Mouse (Mus musculus): ENCODE data around the gene Rpgrip1l.

Gene Rpgrip1l

GRCm38 (mm10) chr8:91269374-91269958, 43.6 kb downstream of the Rpgrip1l start:
- no peak for DNase-seq

GRCm38 (mm10) chr8:91264564-91264963, 48.5 kb downstream of the Rpgrip1l start:
- DNase-seq: no peak

GRCm38 (mm10) chr8:91263939-91264338, 49.1 kb downstream of the Rpgrip1l start:
- DNase-seq: no peak

GRCm38 (mm10) chr8:91261598-91261997, 51.5 kb downstream of the Rpgrip1l start:
- DNase-seq: no peak

GRCm38 (mm10) chr8:91250966-91251365, 62.1 kb downstream of the Rpgrip1l start:
- DNase-seq: no peak

GRCm38 (mm10) chr8:91249758-91250466, 63.1 kb downstream of the Rpgrip1l start:
- DNase-seq: no peak

- no peak for DNase-seq
These were observed 67.1 kb downstream of the Rpgrip1l start for GRCm38 (mm10) chr8:91245821-91246454.

- DNase-seq: no peak
These were observed 70.3 kb downstream of the Rpgrip1l start for GRCm38 (mm10) chr8:91242721-91243120.

- DNase-seq: no peak
These were observed 71.1 kb downstream of the Rpgrip1l start for GRCm38 (mm10) chr8:91241873-91242519.

- DNase-seq: no peak
These were observed 71.7 kb downstream of the Rpgrip1l start for GRCm38 (mm10) chr8:91241371-91241770.

GRCm38 (mm10) chr8:91237191-91237590, 75.9 kb downstream of the Rpgrip1l start:
- no peak for DNase-seq

- DNase-seq: no peak
These were observed 79.0 kb downstream of the Rpgrip1l start for GRCm38 (mm10) chr8:91234097-91234496.

- no peak for DNase-seq
These were observed 85.6 kb downstream of the Rpgrip1l start for GRCm38 (mm10) chr8:91227421-91227841.

GRCm38 (mm10) chr8:91224227-91224626, 88.8 kb downstream of the Rpgrip1l start:
- no peak for DNase-seq

GRCm38 (mm10) chr8:91221841-91222240, 91.2 kb downstream of the Rpgrip1l start:
- no peak for DNase-seq

GRCm38 (mm10) chr8:91218271-91218670, 94.8 kb downstream of the Rpgrip1l start:
- no peak for DNase-seq

GRCm38 (mm10) chr8:91217062-91217905, 95.8 kb downstream of the Rpgrip1l start:
- no peak for DNase-seq

- DNase-seq: no peak
These were observed 98.8 kb downstream of the Rpgrip1l start for GRCm38 (mm10) chr8:91214287-91214686.

- DNase-seq: no peak
These were observed 100.1 kb downstream of the Rpgrip1l start for GRCm38 (mm10) chr8:91212948-91213347.

GRCm38 (mm10) chr8:91209658-91210057, 103.4 kb downstream of the Rpgrip1l start:
- DNase-seq: no peak

GRCm38 (mm10) chr8:91207676-91208075, 105.4 kb downstream of the Rpgrip1l start:
- no peak for DNase-seq

GRCm38 (mm10) chr8:91205897-91206296, 107.2 kb downstream of the Rpgrip1l start:
- no peak for DNase-seq

GRCm38 (mm10) chr8:91201184-91201583, 111.9 kb downstream of the Rpgrip1l start:
- DNase-seq: no peak
